Mouse (Mus musculus): ENCODE data around the gene Clcf1. TPM values are rescaled to one million over a fixed set of nuclear protein-coding genes. Genes with fewer than 3 reads are reported as not detected.

The Clcf1 gene
- total and polyA plus RNA-seq, 3 experiments: 0.55 to 5.4 (median 1.0) TPM

DNA sequence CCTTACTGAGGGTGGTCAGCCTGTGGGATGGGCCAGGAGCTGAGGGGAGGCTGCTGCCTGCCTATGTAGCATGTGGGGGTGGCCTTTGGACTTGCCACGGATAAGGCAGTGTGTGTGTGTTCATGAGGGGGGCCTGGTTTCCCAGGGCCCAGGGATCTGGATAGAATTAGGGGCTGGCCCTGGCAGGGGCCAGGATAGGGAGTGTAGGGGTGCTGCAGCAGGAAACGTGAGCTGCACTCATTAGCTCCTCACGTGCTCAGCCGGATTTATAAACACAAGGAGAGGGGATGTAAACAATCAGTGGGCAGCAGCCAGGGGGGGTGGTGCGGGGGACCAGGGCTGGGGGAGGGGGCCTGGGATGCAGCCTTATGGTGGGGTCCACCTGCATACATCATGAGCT lies 3.1 kb downstream of the Clcf1 start:
- intact Hi-C loops (cut with DNase I): no loop called here
- Histone ChIP-seq H3K9ac (ENCODE audit: low read depth, low read length) (no peak overlapping the region), H3K4me1 (ENCODE audit: control insufficient read depth, insufficient read depth, low read length) (peaks cover 13% of the 10 kb centered on the region), H3K79me2 (replicated peaks; ENCODE audit: control insufficient read depth, insufficient read depth, low read length) (no peaks in the 10 kb centered on the region), H3K36me3 (ENCODE audit: control insufficient read depth, insufficient read depth, low read length) (no peaks in the 10 kb centered on the region), H3K27ac (no peak overlapping the region), H3K4me3 (no peak overlapping the region), H3K27me3 (ENCODE audit: control insufficient read depth, insufficient read depth, low read length) (no peaks in the 10 kb centered on the region)
- DNase-seq: no peak
- WGBS: 59% methylated on average over 5 of the region's 5 CpGs
- TF ChIP-seq EP300 (IDR thresholded peaks at IDR 0.05; ENCODE audit: insufficient read depth, low read depth, low read length): no peak
- no peak for TF ChIP-seq POLR2A (IDR thresholded peaks at IDR 0.05; ENCODE audit: insufficient read depth, low read depth, low read length)
- no peak for TF ChIP-seq CTCF (IDR thresholded peaks at IDR 0.05)

DNA sequence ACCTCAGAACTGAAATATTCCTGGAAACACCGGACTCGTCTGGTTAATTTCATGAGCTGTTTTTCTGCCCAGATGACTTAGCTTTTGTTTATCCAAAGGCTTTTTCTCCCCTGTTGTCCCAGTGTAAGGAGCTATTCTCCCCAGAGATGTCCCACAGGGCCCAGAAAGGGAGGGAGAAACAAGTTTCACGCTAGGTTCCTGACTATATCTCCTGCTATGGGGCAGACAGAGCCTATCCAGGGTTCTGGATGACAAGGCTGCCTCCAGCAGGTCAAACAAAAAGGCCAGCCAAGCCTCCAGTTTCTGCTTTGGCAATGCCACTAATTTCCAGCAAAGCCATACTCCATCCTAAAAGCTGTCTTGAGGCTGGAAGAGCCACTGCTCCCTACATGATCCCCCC lies 3.8 kb downstream of the Clcf1 start:
- no peak for DNase-seq
- H3K4me3 ChIP-seq: no peak overlapping the region
- TF ChIP-seq CTCF (IDR thresholded peaks at IDR 0.05) (no peak), EP300 (IDR thresholded peaks at IDR 0.05; ENCODE audit: insufficient read depth, low read depth, low read length) (no peak), POLR2A (IDR thresholded peaks at IDR 0.05; ENCODE audit: insufficient read depth, low read depth, low read length) (no peak)
- no peaks in the 10 kb centered on the region for H3K27me3 ChIP-seq (ENCODE audit: control insufficient read depth, insufficient read depth, low read length)
- H3K27ac ChIP-seq: no peak overlapping the region
- peaks cover 13% of the 10 kb centered on the region for H3K4me1 ChIP-seq (ENCODE audit: control insufficient read depth, insufficient read depth, low read length)
- intact Hi-C loops (cut with DNase I): no loop called here
- WGBS: 56% methylated on average over 3 of the region's 3 CpGs
- H3K79me2 ChIP-seq (replicated peaks; ENCODE audit: control insufficient read depth, insufficient read depth, low read length): no peaks in the 10 kb centered on the region
- H3K9ac ChIP-seq (ENCODE audit: low read depth, low read length): no peak overlapping the region
- H3K36me3 ChIP-seq (ENCODE audit: control insufficient read depth, insufficient read depth, low read length): no peaks in the 10 kb centered on the region

DNA sequence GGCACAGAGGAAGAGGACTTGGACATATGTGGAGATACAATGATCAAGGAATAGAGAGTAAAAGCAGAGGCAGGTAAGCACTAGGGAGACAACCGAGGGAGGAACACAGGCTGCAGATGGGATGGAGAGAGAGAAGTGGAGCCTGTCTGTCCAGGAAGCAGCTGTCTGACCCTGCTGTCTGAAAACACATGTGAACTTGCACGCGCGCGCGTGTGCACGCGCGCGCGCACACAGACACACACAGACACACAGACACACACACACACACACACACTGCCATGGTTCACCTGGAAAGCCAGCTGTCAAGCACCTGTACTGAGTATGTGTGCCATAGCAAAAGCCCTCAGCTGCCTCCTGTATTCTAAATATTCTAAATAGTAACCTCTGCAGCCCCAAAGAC lies 4.3 kb downstream of the Clcf1 start:
- H3K4me1 ChIP-seq (ENCODE audit: control insufficient read depth, insufficient read depth, low read length): peaks cover 13% of the 10 kb centered on the region
- no peak overlapping the region for H3K9ac ChIP-seq (ENCODE audit: low read depth, low read length)

DNA sequence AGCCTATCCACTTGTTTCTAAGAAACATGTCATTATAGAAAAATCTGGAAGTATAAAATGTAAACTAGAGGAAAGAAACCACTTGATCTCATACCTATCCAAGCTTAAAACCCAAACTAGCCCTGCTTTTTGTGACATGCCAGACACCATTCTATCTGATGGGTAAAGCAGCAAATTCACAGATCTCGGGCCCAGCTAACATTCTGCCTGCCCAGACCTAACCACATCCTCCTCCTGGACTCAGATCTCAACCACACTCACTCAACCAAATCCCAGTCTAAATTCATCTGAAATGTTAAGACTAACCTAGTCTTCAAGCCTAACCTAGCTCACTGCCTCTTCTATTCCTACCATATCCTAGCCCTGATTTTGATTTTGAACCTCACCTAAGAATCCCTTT lies 4.7 kb downstream of the Clcf1 start:
- 82% methylated on average over 1 of the region's 1 CpGs for WGBS
- no peak overlapping the region for H3K9ac ChIP-seq (ENCODE audit: low read depth, low read length)
- H3K27me3 ChIP-seq (ENCODE audit: control insufficient read depth, insufficient read depth, low read length): no peaks in the 10 kb centered on the region
- DNase-seq: no peak
- intact Hi-C loops (cut with DNase I): no loop called here
- no peak overlapping the region for H3K4me3 ChIP-seq
- TF ChIP-seq CTCF (IDR thresholded peaks at IDR 0.05) (no peak), POLR2A (IDR thresholded peaks at IDR 0.05; ENCODE audit: insufficient read depth, low read depth, low read length) (no peak), EP300 (IDR thresholded peaks at IDR 0.05; ENCODE audit: insufficient read depth, low read depth, low read length) (no peak)
- H3K36me3 ChIP-seq (ENCODE audit: control insufficient read depth, insufficient read depth, low read length): no peaks in the 10 kb centered on the region
- H3K4me1 ChIP-seq (ENCODE audit: control insufficient read depth, insufficient read depth, low read length): peaks cover 12% of the 10 kb centered on the region
- no peaks in the 10 kb centered on the region for H3K79me2 ChIP-seq (replicated peaks; ENCODE audit: control insufficient read depth, insufficient read depth, low read length)
- no peak overlapping the region for H3K27ac ChIP-seq

More for the DNA sequence above, 4.3 kb downstream of the Clcf1 start:
- Histone ChIP-seq H3K79me2 (replicated peaks; ENCODE audit: control insufficient read depth, insufficient read depth, low read length) (no peaks in the 10 kb centered on the region), H3K27ac (no peak overlapping the region), H3K27me3 (ENCODE audit: control insufficient read depth, insufficient read depth, low read length) (no peaks in the 10 kb centered on the region), H3K4me3 (no peak overlapping the region), H3K36me3 (ENCODE audit: control insufficient read depth, insufficient read depth, low read length) (no peaks in the 10 kb centered on the region)
- intact Hi-C loops (cut with DNase I): no loop called here
- WGBS: 90% methylated on average over 11 of the region's 11 CpGs
- TF ChIP-seq EP300 (IDR thresholded peaks at IDR 0.05; ENCODE audit: insufficient read depth, low read depth, low read length): no peak
- TF ChIP-seq CTCF (IDR thresholded peaks at IDR 0.05): no peak
- no peak for DNase-seq

DNA sequence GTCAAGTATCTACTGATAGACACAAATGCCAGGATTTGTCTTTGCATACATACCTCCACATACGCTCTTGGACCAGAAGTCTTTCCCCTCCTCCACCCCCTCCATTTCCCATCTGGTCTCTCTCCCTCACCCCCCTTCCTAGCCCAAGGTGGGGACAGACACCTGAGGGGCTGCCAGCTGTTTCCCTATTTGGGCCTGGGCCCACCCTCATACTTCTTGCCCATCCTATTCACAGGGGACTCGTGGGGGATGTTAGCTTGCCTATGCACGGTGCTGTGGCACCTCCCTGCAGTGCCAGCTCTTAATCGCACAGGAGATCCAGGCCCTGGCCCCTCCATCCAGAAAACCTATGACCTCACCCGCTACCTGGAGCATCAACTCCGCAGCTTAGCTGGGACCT lies 5.9 kb downstream of the Clcf1 start:
- 89% methylated on average over 6 of the region's 6 CpGs for WGBS
- Histone ChIP-seq H3K27ac (no peak overlapping the region), H3K27me3 (ENCODE audit: control insufficient read depth, insufficient read depth, low read length) (no peaks in the 10 kb centered on the region), H3K79me2 (replicated peaks; ENCODE audit: control insufficient read depth, insufficient read depth, low read length) (no peaks in the 10 kb centered on the region), H3K4me1 (ENCODE audit: control insufficient read depth, insufficient read depth, low read length) (peaks cover 11% of the 10 kb centered on the region), H3K4me3 (no peak overlapping the region), H3K9ac (ENCODE audit: low read depth, low read length) (no peak overlapping the region), H3K36me3 (ENCODE audit: control insufficient read depth, insufficient read depth, low read length) (no peaks in the 10 kb centered on the region)
- no peak for TF ChIP-seq POLR2A (IDR thresholded peaks at IDR 0.05; ENCODE audit: insufficient read depth, low read depth, low read length)
- no peak for TF ChIP-seq CTCF (IDR thresholded peaks at IDR 0.05)
- no peak for TF ChIP-seq EP300 (IDR thresholded peaks at IDR 0.05; ENCODE audit: insufficient read depth, low read depth, low read length)
- intact Hi-C loops (cut with DNase I): no loop called here
- DNase-seq: no peak

DNA sequence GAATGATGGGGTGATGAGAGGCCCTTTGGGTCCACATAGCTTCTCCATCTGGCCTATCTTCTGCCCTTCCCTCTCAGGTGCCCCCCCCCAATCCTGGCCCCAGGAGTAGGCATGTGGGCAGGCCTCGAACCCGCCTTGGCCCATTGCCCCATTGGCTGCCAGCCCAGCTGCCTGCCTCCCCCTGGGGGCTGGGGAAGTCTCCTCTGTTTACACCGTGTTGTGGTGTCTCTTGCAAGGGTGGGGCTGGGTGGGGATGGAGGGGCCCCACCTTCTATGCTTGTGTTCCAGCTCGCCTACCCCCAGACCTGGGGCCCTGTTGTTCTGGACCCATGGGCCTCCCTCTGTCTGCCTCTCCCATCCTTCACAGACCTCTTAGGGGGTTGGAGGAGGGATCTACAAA lies 6.4 kb downstream of the Clcf1 start:
- Histone ChIP-seq H3K36me3 (ENCODE audit: control insufficient read depth, insufficient read depth, low read length) (no peaks in the 10 kb centered on the region), H3K4me1 (ENCODE audit: control insufficient read depth, insufficient read depth, low read length) (peaks cover 11% of the 10 kb centered on the region), H3K9ac (ENCODE audit: low read depth, low read length) (no peak overlapping the region), H3K27me3 (ENCODE audit: control insufficient read depth, insufficient read depth, low read length) (no peaks in the 10 kb centered on the region), H3K79me2 (replicated peaks; ENCODE audit: control insufficient read depth, insufficient read depth, low read length) (no peaks in the 10 kb centered on the region), H3K4me3 (no peak overlapping the region), H3K27ac (no peak overlapping the region)
- DNase-seq: no peak
- TF ChIP-seq EP300 (IDR thresholded peaks at IDR 0.05; ENCODE audit: insufficient read depth, low read depth, low read length) (no peak), POLR2A (IDR thresholded peaks at IDR 0.05; ENCODE audit: insufficient read depth, low read depth, low read length) (no peak), CTCF (IDR thresholded peaks at IDR 0.05) (no peak)
- intact Hi-C loops (cut with DNase I): no loop called here
- WGBS: 43% methylated on average over 4 of the region's 4 CpGs
